Mouse (Mus musculus) frontal cortex, adult 2 months (tissue): ENCODE measurements around the gene Magi2. TPM values are rescaled to one million over a fixed set of nuclear protein-coding genes. Genes with fewer than 3 reads are reported as not detected.
A peak's percentile ranks its signal among the peaks of the same experiment; 100 is the strongest.

Source experiments
- DNase-seq, 2 experiments: peaks; one replicate each; pipeline ENCODE4 v3.0.0; 2022; ENCODE audit warnings: low spot score in 1 of 2; ENCODE audit errors: extremely low spot score in 1 of 2
- polyA plus RNA-seq: library from polyadenylated mRNA; depleted of rRNA; stranded (reverse); fragments of >200 nt; gene quantifications from 2 replicates; pipeline ENCODE4 v1.2.3, GENCODE M21; 2012

Gene Magi2
- polyA plus RNA-seq, 1 experiment = 42.2 TPM

GRCm38 (mm10) chr5:20303056-20303965 lies 1076.5 kb downstream of the Magi2 start:
- peak; percentile 24 to 63 for DNase-seq

DNA sequence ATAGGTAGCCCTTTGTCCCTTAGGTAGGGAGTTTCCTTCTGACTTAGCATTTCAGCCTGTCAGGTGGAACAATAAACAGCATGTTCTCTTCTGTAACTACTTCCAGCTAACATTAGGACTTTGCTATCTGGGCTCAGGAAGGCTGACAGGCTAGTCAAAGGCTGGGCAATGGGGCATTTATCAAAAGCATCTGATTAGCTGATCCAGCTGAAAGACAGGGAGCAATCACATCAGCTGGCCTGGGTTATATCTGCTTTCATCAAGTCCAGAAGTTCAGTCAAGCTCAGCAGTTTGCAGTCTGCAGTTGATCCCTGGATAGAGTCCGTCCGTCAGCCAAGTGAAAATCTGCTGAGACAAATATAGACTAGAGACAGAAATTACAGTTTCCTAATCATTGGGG lies 1094.1 kb downstream of the Magi2 start:
- DNase-seq = no peak

DNA sequence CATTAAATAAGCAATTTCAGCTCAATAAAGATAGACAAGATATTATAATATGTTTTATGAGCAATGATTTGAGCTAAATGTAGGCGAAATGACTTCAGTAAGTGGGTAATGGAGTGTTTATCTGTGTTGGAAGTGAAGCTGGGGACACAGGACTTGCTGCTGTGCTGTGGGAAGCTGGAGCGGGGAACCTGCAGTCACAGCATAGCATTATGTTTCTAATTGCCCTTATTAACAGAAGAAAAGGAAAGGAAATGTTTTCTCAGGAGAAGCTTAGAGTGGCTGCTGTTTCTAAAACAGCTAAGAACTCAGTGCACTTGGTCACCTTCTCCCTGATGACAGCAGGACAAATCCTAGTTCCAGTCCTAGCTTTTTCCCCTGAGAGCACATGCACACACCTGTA lies 1098.5 kb downstream of the Magi2 start:
- no peak for DNase-seq

GRCm38 (mm10) chr5:20328901-20329300 lies 1102.1 kb downstream of the Magi2 start:
- DNase-seq = no peak

- DNase-seq = no peak
Measured at GRCm38 (mm10) chr5:20330025-20330424, 1103.2 kb downstream of the Magi2 start.

- DNase-seq = no peak
Measured at GRCm38 (mm10) chr5:20332574-20332973, 1105.7 kb downstream of the Magi2 start.

GRCm38 (mm10) chr5:20334549-20334948 lies 1107.7 kb downstream of the Magi2 start:
- DNase-seq = no peak

DNA sequence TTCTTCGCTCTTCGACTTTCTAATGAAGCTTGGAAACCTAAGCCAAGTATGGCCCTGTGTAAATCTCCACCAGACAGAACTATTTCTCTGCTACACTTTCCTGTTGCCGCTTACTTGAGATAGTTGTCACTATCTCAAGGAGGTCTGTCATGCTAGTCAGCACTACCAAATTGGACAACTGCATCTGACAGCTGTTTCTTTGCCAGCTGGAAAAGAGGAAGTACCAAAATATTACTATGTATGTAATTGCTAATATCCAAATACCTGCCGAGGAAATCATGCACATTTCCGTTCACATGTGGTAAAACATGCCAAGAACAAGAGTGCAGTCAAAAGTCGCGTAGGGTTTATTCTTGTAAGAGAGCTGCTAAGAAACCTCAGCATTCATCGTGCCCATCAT lies 1126.1 kb downstream of the Magi2 start:
- DNase-seq = no peak

GRCm38 (mm10) chr5:20358437-20358836 lies 1131.6 kb downstream of the Magi2 start:
- no peak for DNase-seq

GRCm38 (mm10) chr5:20359021-20359420 lies 1132.2 kb downstream of the Magi2 start:
- DNase-seq = no peak

- no peak for DNase-seq
Measured at GRCm38 (mm10) chr5:20362154-20362553, 1135.3 kb downstream of the Magi2 start.

DNA sequence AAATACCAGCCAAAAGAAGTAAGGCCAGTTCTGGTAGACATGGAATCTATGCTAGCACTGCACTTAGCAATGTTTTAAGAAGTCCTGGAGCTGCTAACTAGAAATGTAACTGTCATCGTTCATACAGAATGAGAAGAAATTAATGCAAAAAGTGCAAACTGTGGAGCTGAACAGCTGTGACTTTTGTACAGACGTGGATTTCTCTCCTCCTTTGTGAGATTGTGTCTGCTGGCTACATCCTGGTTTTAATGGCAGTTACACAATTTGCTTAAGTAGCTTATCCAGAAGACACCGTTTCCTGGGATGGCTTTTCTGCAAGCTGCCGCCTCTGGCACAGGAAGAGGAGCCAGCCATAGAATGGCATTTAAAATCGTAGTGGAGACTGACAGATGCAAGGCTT lies 1136.4 kb downstream of the Magi2 start:
- peak; percentile 38 to 51 for DNase-seq

- peak in 1 of 2 experiments; percentile 41 for DNase-seq
Measured at GRCm38 (mm10) chr5:20373586-20373985, 1146.8 kb downstream of the Magi2 start.

- DNase-seq = peak in 1 of 2 experiments; percentile 28
Measured at GRCm38 (mm10) chr5:20378071-20378800, 1151.4 kb downstream of the Magi2 start.

- no peak for DNase-seq
Measured at GRCm38 (mm10) chr5:20404533-20404932, 1177.7 kb downstream of the Magi2 start.

GRCm38 (mm10) chr5:20406626-20407025 lies 1179.8 kb downstream of the Magi2 start:
- DNase-seq = no peak

- DNase-seq = no peak
Measured at GRCm38 (mm10) chr5:20415320-20415719, 1188.5 kb downstream of the Magi2 start.

- no peak for DNase-seq
Measured at GRCm38 (mm10) chr5:20417348-20417747, 1190.5 kb downstream of the Magi2 start.

DNA sequence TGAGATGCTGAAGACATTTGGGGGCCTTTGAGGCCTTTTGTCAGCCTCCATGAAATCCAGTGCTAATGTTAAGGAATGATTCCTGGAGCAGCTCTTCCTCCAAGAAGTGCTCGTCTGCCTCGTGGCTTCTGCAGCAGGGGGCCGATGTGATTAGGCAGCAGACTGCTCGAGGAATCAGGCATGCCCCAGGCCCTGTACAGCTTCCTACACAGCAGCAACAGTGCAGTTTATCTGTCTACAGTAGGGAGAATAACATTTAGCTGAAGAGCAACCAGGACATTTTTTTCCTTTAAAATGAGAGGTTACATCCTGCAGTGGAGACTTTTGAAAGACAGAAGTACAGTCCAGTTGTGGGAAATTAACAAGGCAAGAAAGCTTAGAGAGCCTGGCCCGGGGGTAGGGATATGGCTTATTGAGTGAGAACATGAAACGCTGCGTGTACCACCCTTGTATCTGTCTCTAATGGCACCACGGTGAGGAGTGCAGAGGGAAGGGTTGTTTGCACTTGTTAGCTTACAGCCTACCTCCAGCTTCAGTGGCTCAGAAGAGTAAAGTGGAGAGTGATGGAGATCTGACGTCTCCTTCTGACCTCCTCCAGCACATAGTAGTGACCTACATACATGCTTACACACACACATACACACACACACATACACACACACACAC lies 1205.4 kb downstream of the Magi2 start:
- no peak for DNase-seq

GRCm38 (mm10) chr5:20446471-20447174 lies 1219.8 kb downstream of the Magi2 start:
- DNase-seq = peak; percentile 57 to 65
